Mouse (Mus musculus): ENCODE measurements around the gene Ptpro. TPM values are rescaled to one million over a fixed set of nuclear protein-coding genes. Genes with fewer than 3 reads are reported as not detected.
A peak's percentile ranks its signal among the peaks of the same experiment; 100 is the strongest.

Ptpro gene
- polyA plus RNA-seq, 1 experiment from 2014 or later = 4.6 TPM

- Histone ChIP-seq H3K4me2 (replicated peaks; ENCODE audit: low read depth, low read length) (no peak overlapping the region), H3K9me3 (ENCODE audit: control insufficient read depth, low read depth, low read length) (no peaks in the 10 kb centered on the region), H3K4me1 (ENCODE audit: control insufficient read depth, insufficient read depth, low read length) (no peaks in the 10 kb centered on the region), H3K27ac (ENCODE audit: low read length) (no peak overlapping the region), H3K36me3 (ENCODE audit: control insufficient read depth, insufficient read depth, low read length) (no peaks in the 10 kb centered on the region), H3K27me3 (ENCODE audit: control insufficient read depth, insufficient read depth, low read length) (no peaks in the 10 kb centered on the region), H3K9ac (replicated peaks; ENCODE audit: low read depth, low read length) (no peak overlapping the region), H3K4me3 (ENCODE audit: low read depth, low read length) (no peak overlapping the region)
- WGBS = 72% methylated on average over 3 of the region's 3 CpGs
- ATAC-seq (ENCODE audit: insufficient number of reproducible peaks, insufficient read depth, low FRiP score, low read depth) = no peak
Measured at GRCm38 (mm10) chr6:137410510-137410909, 158.4 kb downstream of the Ptpro start.

- Histone ChIP-seq H3K27ac (ENCODE audit: low read length) (no peak overlapping the region), H3K36me3 (ENCODE audit: control insufficient read depth, insufficient read depth, low read length) (no peaks in the 10 kb centered on the region), H3K9me3 (ENCODE audit: control insufficient read depth, low read depth, low read length) (no peaks in the 10 kb centered on the region), H3K4me2 (replicated peaks; ENCODE audit: low read depth, low read length) (no peak overlapping the region), H3K4me3 (ENCODE audit: low read depth, low read length) (no peak overlapping the region), H3K9ac (replicated peaks; ENCODE audit: low read depth, low read length) (no peak overlapping the region), H3K27me3 (ENCODE audit: control insufficient read depth, insufficient read depth, low read length) (no peaks in the 10 kb centered on the region), H3K4me1 (ENCODE audit: control insufficient read depth, insufficient read depth, low read length) (no peaks in the 10 kb centered on the region)
- WGBS = 56% methylated on average over 2 of the region's 2 CpGs
- no peak for ATAC-seq (ENCODE audit: insufficient number of reproducible peaks, insufficient read depth, low FRiP score, low read depth)
Measured at GRCm38 (mm10) chr6:137411901-137412378, 159.8 kb downstream of the Ptpro start.

GRCm38 (mm10) chr6:137413045-137413444 is 160.9 kb downstream of the Ptpro start:
- Histone ChIP-seq H3K9ac (replicated peaks; ENCODE audit: low read depth, low read length) (no peak overlapping the region), H3K27me3 (ENCODE audit: control insufficient read depth, insufficient read depth, low read length) (no peaks in the 10 kb centered on the region), H3K36me3 (ENCODE audit: control insufficient read depth, insufficient read depth, low read length) (no peaks in the 10 kb centered on the region), H3K4me1 (ENCODE audit: control insufficient read depth, insufficient read depth, low read length) (no peaks in the 10 kb centered on the region), H3K27ac (ENCODE audit: low read length) (no peak overlapping the region), H3K9me3 (ENCODE audit: control insufficient read depth, low read depth, low read length) (no peaks in the 10 kb centered on the region), H3K4me2 (replicated peaks; ENCODE audit: low read depth, low read length) (no peak overlapping the region), H3K4me3 (ENCODE audit: low read depth, low read length) (no peak overlapping the region)
- WGBS = 60% methylated on average over 2 of the region's 2 CpGs
- no peak for ATAC-seq (ENCODE audit: insufficient number of reproducible peaks, insufficient read depth, low FRiP score, low read depth)

- Histone ChIP-seq H3K4me2 (replicated peaks; ENCODE audit: low read depth, low read length) (no peak overlapping the region), H3K9me3 (ENCODE audit: control insufficient read depth, low read depth, low read length) (no peaks in the 10 kb centered on the region), H3K36me3 (ENCODE audit: control insufficient read depth, insufficient read depth, low read length) (no peaks in the 10 kb centered on the region), H3K27me3 (ENCODE audit: control insufficient read depth, insufficient read depth, low read length) (no peaks in the 10 kb centered on the region), H3K4me3 (ENCODE audit: low read depth, low read length) (no peak overlapping the region), H3K27ac (ENCODE audit: low read length) (no peak overlapping the region), H3K9ac (replicated peaks; ENCODE audit: low read depth, low read length) (no peak overlapping the region), H3K4me1 (ENCODE audit: control insufficient read depth, insufficient read depth, low read length) (no peaks in the 10 kb centered on the region)
- 53% methylated on average over 13 of the region's 13 CpGs for WGBS
- peak; percentile 61; the same call in 1 of the 2 replicates for ATAC-seq (ENCODE audit: insufficient number of reproducible peaks, insufficient read depth, low FRiP score, low read depth)
Measured at GRCm38 (mm10) chr6:137414531-137415405, 162.6 kb downstream of the Ptpro start.

- Histone ChIP-seq H3K36me3 (ENCODE audit: control insufficient read depth, insufficient read depth, low read length) (no peaks in the 10 kb centered on the region), H3K4me1 (ENCODE audit: control insufficient read depth, insufficient read depth, low read length) (no peaks in the 10 kb centered on the region), H3K27me3 (ENCODE audit: control insufficient read depth, insufficient read depth, low read length) (no peaks in the 10 kb centered on the region), H3K4me2 (replicated peaks; ENCODE audit: low read depth, low read length) (no peak overlapping the region), H3K9me3 (ENCODE audit: control insufficient read depth, low read depth, low read length) (no peaks in the 10 kb centered on the region), H3K4me3 (ENCODE audit: low read depth, low read length) (no peak overlapping the region), H3K27ac (ENCODE audit: low read length) (no peak overlapping the region), H3K9ac (replicated peaks; ENCODE audit: low read depth, low read length) (no peak overlapping the region)
- ATAC-seq (ENCODE audit: insufficient number of reproducible peaks, insufficient read depth, low FRiP score, low read depth) = no peak
- 75% methylated on average over 4 of the region's 4 CpGs for WGBS
Measured at GRCm38 (mm10) chr6:137422777-137423176, 170.7 kb downstream of the Ptpro start.

GRCm38 (mm10) chr6:137423830-137424229 is 171.7 kb downstream of the Ptpro start:
- WGBS = 56% methylated on average over 10 of the region's 10 CpGs
- Histone ChIP-seq H3K9me3 (ENCODE audit: control insufficient read depth, low read depth, low read length) (no peaks in the 10 kb centered on the region), H3K4me1 (ENCODE audit: control insufficient read depth, insufficient read depth, low read length) (no peaks in the 10 kb centered on the region), H3K36me3 (ENCODE audit: control insufficient read depth, insufficient read depth, low read length) (no peaks in the 10 kb centered on the region), H3K27ac (ENCODE audit: low read length) (no peak overlapping the region), H3K4me3 (ENCODE audit: low read depth, low read length) (no peak overlapping the region), H3K4me2 (replicated peaks; ENCODE audit: low read depth, low read length) (no peak overlapping the region), H3K9ac (replicated peaks; ENCODE audit: low read depth, low read length) (no peak overlapping the region), H3K27me3 (ENCODE audit: control insufficient read depth, insufficient read depth, low read length) (no peaks in the 10 kb centered on the region)
- ATAC-seq (ENCODE audit: insufficient number of reproducible peaks, insufficient read depth, low FRiP score, low read depth) = no peak

- H3K9me3 ChIP-seq (ENCODE audit: control insufficient read depth, low read depth, low read length) = no peaks in the 10 kb centered on the region
- no peak overlapping the region for H3K4me2 ChIP-seq (replicated peaks; ENCODE audit: low read depth, low read length)
- no peaks in the 10 kb centered on the region for H3K27me3 ChIP-seq (ENCODE audit: control insufficient read depth, insufficient read depth, low read length)
- no peak overlapping the region for H3K4me3 ChIP-seq (ENCODE audit: low read depth, low read length)
- 59% methylated on average over 14 of the region's 14 CpGs for WGBS
- H3K36me3 ChIP-seq (ENCODE audit: control insufficient read depth, insufficient read depth, low read length) = no peaks in the 10 kb centered on the region
- no peaks in the 10 kb centered on the region for H3K4me1 ChIP-seq (ENCODE audit: control insufficient read depth, insufficient read depth, low read length)
- ATAC-seq (ENCODE audit: insufficient number of reproducible peaks, insufficient read depth, low FRiP score, low read depth) = no peak
- H3K9ac ChIP-seq (replicated peaks; ENCODE audit: low read depth, low read length) = no peak overlapping the region
- no peak overlapping the region for H3K27ac ChIP-seq (ENCODE audit: low read length)
Measured at GRCm38 (mm10) chr6:137425500-137426432, 173.6 kb downstream of the Ptpro start.

GRCm38 (mm10) chr6:137433521-137434137 is 181.5 kb downstream of the Ptpro start:
- H3K27ac ChIP-seq (ENCODE audit: low read length) = no peak overlapping the region

More at GRCm38 (mm10) chr6:137433521-137434137, 181.5 kb downstream of the Ptpro start:
- peak; percentile 42; the same call in 1 of the 2 replicates for ATAC-seq (ENCODE audit: insufficient number of reproducible peaks, insufficient read depth, low FRiP score, low read depth)
- Histone ChIP-seq H3K9me3 (ENCODE audit: control insufficient read depth, low read depth, low read length) (no peaks in the 10 kb centered on the region), H3K4me2 (replicated peaks; ENCODE audit: low read depth, low read length) (no peak overlapping the region), H3K27me3 (ENCODE audit: control insufficient read depth, insufficient read depth, low read length) (no peaks in the 10 kb centered on the region), H3K4me1 (ENCODE audit: control insufficient read depth, insufficient read depth, low read length) (no peaks in the 10 kb centered on the region), H3K36me3 (ENCODE audit: control insufficient read depth, insufficient read depth, low read length) (no peaks in the 10 kb centered on the region), H3K4me3 (ENCODE audit: low read depth, low read length) (no peak overlapping the region), H3K9ac (replicated peaks; ENCODE audit: low read depth, low read length) (no peak overlapping the region)
- WGBS = 60% methylated on average over 14 of the region's 14 CpGs
